12 mouse cellular contexts compared by ENCODE assay signal in the genomic region with DNA sequence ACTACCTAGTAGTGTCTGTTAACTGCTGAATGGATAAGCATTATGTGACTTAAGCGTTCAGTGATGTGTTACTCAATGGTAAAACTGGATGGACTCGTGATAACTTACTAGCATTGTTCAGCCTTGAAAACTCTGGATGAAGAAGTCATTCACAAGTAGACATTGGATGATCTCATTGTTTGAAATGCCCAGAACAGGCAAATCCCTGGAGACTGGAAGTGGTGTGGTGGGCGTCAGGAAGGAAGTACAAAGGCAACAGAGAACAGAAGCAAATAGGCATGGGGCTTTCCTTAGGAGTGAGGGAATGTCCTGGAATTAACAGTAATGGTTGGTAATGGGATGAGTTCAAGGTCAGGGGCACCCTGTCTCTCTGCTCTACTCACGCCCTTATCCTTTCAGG.
"Had no signal": no experiment of that assay in that cellular context is flagged by ENCODE, and none has a peak within 500 bp of the region (broad histone marks: within the 10 kb centered on the region; RNA-seq: fewer than 3 reads in every experiment).

No protein-coding gene starts in this region.

- H3K27ac ChIP-seq: limb, embryonic 13.5 days; liver, embryonic 13.5 days; midbrain, embryonic 12.5 days; neural tube, embryonic 13.5 days had no signal

- H3K36me3 ChIP-seq: liver, embryonic 13.5 days; midbrain, embryonic 12.5 days; neural tube, embryonic 13.5 days had no signal

- H3K4me3 ChIP-seq: limb, embryonic 13.5 days; liver, embryonic 13.5 days; midbrain, embryonic 12.5 days; neural tube, embryonic 13.5 days had no signal

- ATAC-seq: midbrain, embryonic 16.5 days had no signal

- H3K4me2 ChIP-seq: limb, embryonic 13.5 days; liver, embryonic 13.5 days; midbrain, embryonic 12.5 days; neural tube, embryonic 13.5 days had no signal

- H3K9ac ChIP-seq: limb, embryonic 13.5 days; liver, embryonic 13.5 days; midbrain, embryonic 12.5 days; neural tube, embryonic 13.5 days had no signal

- H3K9me3 ChIP-seq: limb, embryonic 13.5 days; liver, embryonic 13.5 days; midbrain, embryonic 12.5 days; neural tube, embryonic 13.5 days had no signal

- H3K4me1 ChIP-seq: midbrain, embryonic 12.5 days had no signal

- H3K27me3 ChIP-seq: limb, embryonic 13.5 days; liver, embryonic 13.5 days; midbrain, embryonic 12.5 days; neural tube, embryonic 13.5 days had no signal

- DNase-seq: kidney, adult 18-20 months; kidney, postnatal 10 days; kidney, postnatal 4 days; left cerebral cortex, postnatal 4 days; liver, embryonic 13.5 days; lung, adult 18-20 months; right cerebral cortex, postnatal 14 days; thymus, postnatal 4 days had no signal
